Mouse (Mus musculus) testis, adult 2 months (tissue): ENCODE measurements around the gene Pip5k1a.

Experiments used
- CTCF ChIP-seq: fragments of 200-500 bp; IDR thresholded peaks from 2 replicates; pipeline ENCODE4 v1.5.1; 2012; ENCODE audit warnings: low read depth, mild to moderate bottlenecking, inconsistent platforms, low read length, moderate library complexity; ENCODE audit not compliant: control insufficient read depth, insufficient read depth, insufficient replicate concordance
- POLR2A ChIP-seq: fragments of 200-500 bp; IDR thresholded peaks from 2 replicates; pipeline ENCODE4 v1.6.1; 2012; ENCODE audit warnings: low read depth, mild to moderate bottlenecking, inconsistent platforms, low read length, moderate library complexity; ENCODE audit not compliant: control insufficient read depth

DNA sequence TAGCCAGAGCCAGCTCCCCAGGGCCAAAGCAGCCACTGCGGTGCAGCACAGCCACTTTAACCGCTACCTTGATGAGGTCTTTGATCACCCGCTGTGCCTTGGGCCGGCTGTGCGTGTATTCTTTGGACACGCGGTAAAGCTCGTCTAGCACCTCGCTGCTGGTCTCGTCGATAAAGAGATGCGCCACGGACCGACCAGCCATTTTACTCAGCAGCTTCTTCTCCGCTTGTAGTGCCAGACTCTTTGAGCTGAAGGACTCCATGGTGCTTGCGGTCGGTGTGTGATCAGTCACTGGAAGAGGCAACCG is 33.5 kb upstream of the Pip5k1a start:
- TF ChIP-seq CTCF (no peak), POLR2A (no peak)
